Mouse (Mus musculus): ENCODE results near the gene Mex3b.

Gene Mex3b

DNA sequence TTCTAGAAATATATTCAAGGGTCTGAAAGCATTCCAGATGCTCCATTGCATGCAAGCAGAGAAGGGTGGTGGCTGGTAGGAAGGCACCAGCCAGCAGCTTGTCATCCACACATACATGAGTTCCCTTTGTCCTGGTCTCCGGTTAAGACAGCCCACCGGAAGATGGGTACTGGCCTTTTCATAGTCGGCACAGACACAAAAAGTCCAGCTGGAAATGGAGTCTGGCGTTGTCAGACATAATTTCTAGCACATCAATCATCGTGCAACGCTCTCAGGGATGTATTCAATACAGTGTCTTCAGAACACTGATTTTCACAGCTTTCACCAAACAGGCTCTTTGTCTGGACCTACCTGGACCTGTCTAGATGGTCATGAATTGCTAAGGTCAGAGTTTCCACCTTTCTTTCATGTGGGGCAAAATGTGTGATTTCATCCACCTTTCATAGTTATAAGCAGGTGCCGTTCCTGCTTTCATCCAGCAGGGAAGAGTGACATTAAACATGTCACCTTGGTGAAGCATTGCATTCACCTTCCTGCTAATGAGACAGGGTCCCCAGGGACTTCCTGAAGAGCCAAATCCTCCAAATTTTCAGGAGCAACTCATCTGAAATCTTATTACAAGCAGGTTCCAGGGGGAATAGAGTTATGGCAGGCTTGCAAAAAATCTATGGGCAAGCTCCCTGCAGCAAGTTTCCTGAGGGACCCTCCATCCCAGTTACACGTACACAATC lies 2.7 kb upstream of the Mex3b start:
- POLR2A ChIA-PET, result interaction anchor here in 3 of 4 experiments (0.6 to 1.3 kb wide), 5 partner anchors 10 to 81 kb away, joined by 3 to 4 read pairs (median 3); no protein-coding TSS in a partner anchor
- CTCF ChIA-PET, result interaction anchor here in 1 of 4 experiments (0.5 kb wide), 1 partner anchor 9 kb away, joined by 3 read pairs; no protein-coding TSS in a partner anchor

GRCm38 (mm10) chr7:82864991-82865771 lies 2.0 kb upstream of the Mex3b start:
- CTCF ChIA-PET, result interaction anchor here in 1 of 4 experiments (0.5 to 0.7 kb wide), 2 partner anchors 433 to 658 kb away, joined by 3 to 4 read pairs; no protein-coding TSS in a partner anchor

DNA sequence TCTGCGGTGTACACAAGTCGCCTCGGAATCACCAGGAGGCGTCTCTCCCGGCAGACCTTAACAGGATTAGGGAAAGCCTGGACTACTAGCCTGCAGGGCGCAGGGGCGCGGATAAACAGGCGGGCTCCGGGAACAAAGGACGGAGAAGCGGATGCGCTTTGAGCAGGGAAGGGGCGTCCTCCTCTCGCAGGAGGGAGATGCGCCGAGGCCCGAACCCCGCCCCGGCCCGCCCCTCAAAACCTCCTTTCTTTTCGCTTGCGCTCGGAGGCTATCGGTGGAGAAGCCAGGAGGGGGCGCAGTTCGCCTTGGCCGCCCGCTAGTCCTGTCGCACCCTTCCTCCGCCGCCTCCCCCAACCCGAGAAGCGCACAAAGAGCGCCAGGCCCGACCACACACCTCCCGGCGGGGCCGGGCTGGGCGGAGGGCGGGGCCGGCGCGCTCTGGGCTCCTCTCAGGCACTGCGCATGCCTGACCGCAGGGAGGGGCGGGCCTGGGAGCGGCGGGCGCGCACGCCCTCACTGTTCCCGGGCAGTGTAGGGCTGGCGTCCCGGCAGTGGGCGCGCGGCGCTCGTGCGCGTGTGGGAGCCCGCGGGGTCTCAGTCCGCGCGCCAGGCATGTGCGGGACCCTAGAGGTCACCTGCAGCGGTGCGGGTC lies 1.2 kb upstream of the Mex3b start:
- ChIA-PET POLR2A (interaction anchor here (0.6 to 2.0 kb wide), 16 partner anchors 14 to 1026 kb away, joined by 3 to 7 read pairs (median 3); partner anchors contain the start of genes Efl1 (in 1 of the 4) and Saxo2 (in 1 of the 4)), CTCF (interaction anchor here in 1 of 4 experiments (0.7 kb wide), 1 partner anchor 432 kb away, joined by 3 read pairs; no protein-coding TSS in a partner anchor)

More at GRCm38 (mm10) chr7:82864991-82865771, 2.0 kb upstream of the Mex3b start:
- POLR2A ChIA-PET, result interaction anchor here in 3 of 4 experiments (0.6 to 1.3 kb wide), 6 partner anchors 11 to 639 kb away, joined by 3 to 5 read pairs (median 4); no protein-coding TSS in a partner anchor

DNA sequence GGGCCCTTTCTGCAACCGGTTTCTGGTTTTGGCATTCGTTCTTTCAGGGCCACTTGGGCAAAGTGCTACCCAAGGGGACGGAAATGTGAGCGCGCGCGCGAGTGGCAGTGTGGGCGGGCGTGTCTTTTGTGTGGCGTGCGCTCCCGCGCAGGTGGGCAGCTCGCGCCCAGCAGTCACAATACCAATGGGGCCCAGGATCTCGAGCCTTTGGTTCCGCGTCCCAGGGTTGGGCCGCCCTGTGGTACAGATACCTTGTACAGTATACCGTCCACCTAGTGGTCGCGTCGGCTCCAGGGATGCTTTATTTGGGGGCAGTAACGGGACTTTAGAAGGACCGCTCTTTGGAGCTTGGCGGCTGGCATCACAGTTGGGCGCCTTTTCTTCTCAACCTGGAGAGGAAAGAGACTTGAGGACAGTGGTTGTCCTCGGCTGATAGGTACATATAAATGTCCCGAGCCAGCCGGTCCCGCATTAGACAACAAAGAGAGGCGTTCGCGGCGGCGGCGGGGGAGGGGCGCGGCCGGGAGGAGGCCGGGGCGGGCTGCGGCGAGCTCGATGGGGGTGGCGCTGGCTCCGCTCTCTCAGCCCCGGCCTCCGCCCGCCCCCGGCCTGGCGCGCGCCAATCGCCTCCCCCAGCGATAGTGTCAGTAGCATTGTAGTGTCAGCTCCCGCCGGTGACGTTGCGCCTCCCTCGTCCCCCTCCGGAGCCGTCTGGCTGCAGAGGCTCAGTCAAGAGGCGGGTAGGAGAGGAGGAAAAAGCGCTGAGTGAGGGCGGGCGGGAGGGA lies 455 bp upstream of the Mex3b start:
- POLR2A ChIA-PET, result interaction anchor here (0.5 to 2.0 kb wide), 36 partner anchors 14 to 1806 kb away, joined by 3 to 8 read pairs (median 3); partner anchors contain the start of genes Efl1 (in 2 of the 4), Mesd (in 2 of the 4), Ramac (in 2 of the 4) and Saxo2 (in 2 of the 4)
- CTCF ChIA-PET, result interaction anchor here in 3 of 4 experiments (0.6 to 2.0 kb wide), 5 partner anchors 14 to 151 kb away, joined by 3 to 8 read pairs (median 3); no protein-coding TSS in a partner anchor

- POLR2A ChIA-PET, result interaction anchor here (0.6 to 1.5 kb wide), 11 partner anchors 10 to 329 kb away, joined by 3 to 5 read pairs (median 3); no protein-coding TSS in a partner anchor
- CTCF ChIA-PET, result interaction anchor here in 2 of 4 experiments (0.7 to 2.0 kb wide), 3 partner anchors 26 to 156 kb away, joined by 3 to 8 read pairs (median 4); no protein-coding TSS in a partner anchor
Observed at GRCm38 (mm10) chr7:82868309-82869230, 1.4 kb downstream of the Mex3b start.

GRCm38 (mm10) chr7:82869231-82870147 lies 2.4 kb downstream of the Mex3b start:
- CTCF ChIA-PET, result interaction anchor here in 2 of 4 experiments (0.7 to 1.3 kb wide), 2 partner anchors 27 to 157 kb away, joined by 3 to 4 read pairs; no protein-coding TSS in a partner anchor

GRCm38 (mm10) chr7:82870148-82870513 lies 3.0 kb downstream of the Mex3b start:
- CTCF ChIA-PET, result no interaction called here
- POLR2A ChIA-PET, result interaction anchor here in 3 of 4 experiments (0.9 to 1.5 kb wide), 6 partner anchors 12 to 75 kb away, joined by 3 to 5 read pairs (median 4); no protein-coding TSS in a partner anchor

More at GRCm38 (mm10) chr7:82869231-82870147, 2.4 kb downstream of the Mex3b start:
- POLR2A ChIA-PET, result interaction anchor here (0.6 to 1.5 kb wide), 11 partner anchors 11 to 317 kb away, joined by 3 to 5 read pairs (median 3); no protein-coding TSS in a partner anchor

- ChIA-PET CTCF (no interaction called here), POLR2A (interaction anchor here in 1 of 4 experiments (0.8 kb wide), 1 partner anchor 77 kb away, joined by 3 read pairs; no protein-coding TSS in a partner anchor)
Observed at GRCm38 (mm10) chr7:82876551-82876950, 9.4 kb downstream of the Mex3b start.

- POLR2A ChIA-PET, result no interaction called here
- CTCF ChIA-PET, result no interaction called here
Observed at GRCm38 (mm10) chr7:82880016-82880415, 12.9 kb downstream of the Mex3b start.

DNA sequence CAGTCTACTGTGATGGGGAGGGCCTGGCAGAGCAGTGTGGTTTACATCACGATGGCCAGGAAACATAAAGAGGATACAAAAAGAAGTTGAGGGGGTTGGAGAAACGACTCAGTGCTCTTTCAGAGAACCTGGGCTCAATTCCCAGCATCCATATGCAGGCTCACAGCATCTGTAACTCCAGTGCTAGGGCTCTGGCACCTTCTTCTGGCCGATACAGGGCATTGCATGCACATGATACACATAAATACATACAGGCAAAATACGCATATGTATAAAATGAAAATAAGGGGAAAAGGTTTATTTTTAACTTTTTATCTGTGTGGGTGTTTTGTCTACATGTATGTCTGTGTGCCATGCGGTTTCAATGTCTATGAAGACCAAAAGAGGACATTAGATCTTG lies 13.6 kb downstream of the Mex3b start:
- ChIA-PET CTCF (interaction anchor here in 2 of 4 experiments (0.7 to 0.9 kb wide), 2 partner anchors 156 to 183 kb away, joined by 3 to 9 read pairs; no protein-coding TSS in a partner anchor), POLR2A (no interaction called here)

GRCm38 (mm10) chr7:82890317-82890850 lies 23.3 kb downstream of the Mex3b start:
- CTCF ChIA-PET, result interaction anchor here in 1 of 4 experiments (0.6 kb wide), 1 partner anchor 270 kb away, joined by 5 read pairs; no protein-coding TSS in a partner anchor
- POLR2A ChIA-PET, result interaction anchor here in 3 of 4 experiments (0.6 to 1.2 kb wide), 3 partner anchors 17 to 184 kb away, joined by 3 to 7 read pairs (median 3); no protein-coding TSS in a partner anchor

- CTCF ChIA-PET, result interaction anchor here in 1 of 4 experiments (0.6 kb wide), 1 partner anchor 271 kb away, joined by 5 read pairs; no protein-coding TSS in a partner anchor
- POLR2A ChIA-PET, result interaction anchor here in 2 of 4 experiments (0.6 to 1.2 kb wide), 2 partner anchors 22 to 183 kb away, joined by 3 read pairs; no protein-coding TSS in a partner anchor
Observed at GRCm38 (mm10) chr7:82890875-82891515, 23.9 kb downstream of the Mex3b start.

DNA sequence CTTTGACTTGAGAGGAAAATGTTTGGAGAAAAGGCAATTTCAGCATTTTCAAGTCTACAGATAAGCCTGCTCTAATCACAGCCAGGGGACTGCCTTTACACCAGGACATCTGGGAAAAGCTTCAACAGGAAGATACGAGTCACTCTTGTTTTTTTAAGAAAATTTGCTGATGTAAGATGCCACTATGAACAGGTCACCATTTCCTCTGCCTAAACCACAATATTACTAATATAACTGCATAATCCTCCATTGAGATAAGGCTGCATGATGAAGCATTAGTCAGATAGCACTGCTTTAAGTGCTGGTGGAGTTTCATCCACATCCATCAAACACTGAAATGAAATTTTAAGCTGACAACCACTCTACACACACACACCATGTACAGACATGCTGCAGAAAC lies 27.2 kb downstream of the Mex3b start:
- ChIA-PET CTCF (no interaction called here), POLR2A (no interaction called here)

GRCm38 (mm10) chr7:82895606-82896005 lies 28.5 kb downstream of the Mex3b start:
- POLR2A ChIA-PET, result no interaction called here
- CTCF ChIA-PET, result no interaction called here

- ChIA-PET CTCF (interaction anchor here in 1 of 4 experiments (0.8 kb wide), 1 partner anchor 524 kb away, joined by 4 read pairs; no protein-coding TSS in a partner anchor), POLR2A (no interaction called here)
Observed at GRCm38 (mm10) chr7:82896750-82897149, 29.6 kb downstream of the Mex3b start.

Data from embryonic stem cell, embryonic (primary cell).